Mouse (Mus musculus) heart, embryonic 13.5 days (tissue): ENCODE results near the gene Mier3. TPM values are rescaled to one million over a fixed set of nuclear protein-coding genes. Genes with fewer than 3 reads are reported as not detected.
A peak's percentile ranks its signal among the peaks of the same experiment; 100 is the strongest.
"Not testable (repeated sequence)": the region's sequence is repeated elsewhere in the genome, so short reads cannot be mapped to it uniquely, and the experiment has no call there.

Experiments used
- ATAC-seq: fragments of 200-750 bp; cut with Nextera tagmentation; 2 replicates; pipeline ENCODE4 v1.8.0; 2017; ENCODE audit warnings: moderate TSS enrichment; ENCODE audit not compliant: insufficient number of reproducible peaks, low FRiP score, low TSS enrichment; ENCODE audit errors: extremely low read depth
- H3K27ac ChIP-seq: fragments of 300-500 bp; sonication (generic); replicated peaks from 2 replicates; pipeline ENCODE4 v1.5.1; 2015; ENCODE audit warnings: moderate library complexity, mild to moderate bottlenecking, inconsistent platforms
- H3K27me3 ChIP-seq: fragments of 300-500 bp; sonication (generic); replicated peaks from 2 replicates; pipeline ENCODE4 v1.6.1; 2015; ENCODE audit warnings: mild to moderate bottlenecking, inconsistent platforms
- H3K36me3 ChIP-seq: fragments of 300-500 bp; sonication (generic); 2 replicates; pipeline ENCODE4 v1.6.1; 2015; ENCODE audit warnings: mild to moderate bottlenecking, inconsistent platforms
- H3K4me1 ChIP-seq: fragments of 300-500 bp; sonication (generic); 2 replicates; pipeline ENCODE4 v1.6.1; 2015; ENCODE audit warnings: inconsistent platforms
- H3K4me2 ChIP-seq: fragments of 300-500 bp; sonication (generic); 2 replicates; pipeline ENCODE4 v1.6.1; 2015; ENCODE audit warnings: inconsistent platforms, mild to moderate bottlenecking, moderate library complexity
- H3K4me3 ChIP-seq: fragments of 300-500 bp; sonication (generic); 2 replicates; pipeline ENCODE4 v1.5.1; 2015; ENCODE audit warnings: moderate library complexity, mild to moderate bottlenecking, inconsistent platforms
- H3K9ac ChIP-seq: fragments of 300-500 bp; sonication (generic); 2 replicates; pipeline ENCODE4 v1.6.1; 2015; ENCODE audit warnings: inconsistent platforms, mild to moderate bottlenecking, moderate library complexity
- H3K9me3 ChIP-seq: fragments of 300-500 bp; sonication (generic); 2 replicates; pipeline ENCODE4 v1.6.1; 2016; ENCODE audit warnings: inconsistent platforms
- WGBS: fragments of 180-500 bp; shearing (Covaris S2); methylation state at CpG from one replicate; pipeline ENCODE4 v1.1.7; 2015; ENCODE audit warnings: mixed read lengths; 5-methylcytosine and 5-hydroxymethylcytosine counted together
- polyA plus RNA-seq: library from polyadenylated mRNA; unstranded; fragments of >200 nt; fragmentation: Nextera tagmentation; extraction: Ambion mirVana; gene quantifications from 2 replicates; pipeline ENCODE4 v1.2.1, GENCODE M21; 2015

The Mier3 gene
- polyA plus RNA-seq, 1 experiment from 2014 or later, result 13.7 TPM

DNA sequence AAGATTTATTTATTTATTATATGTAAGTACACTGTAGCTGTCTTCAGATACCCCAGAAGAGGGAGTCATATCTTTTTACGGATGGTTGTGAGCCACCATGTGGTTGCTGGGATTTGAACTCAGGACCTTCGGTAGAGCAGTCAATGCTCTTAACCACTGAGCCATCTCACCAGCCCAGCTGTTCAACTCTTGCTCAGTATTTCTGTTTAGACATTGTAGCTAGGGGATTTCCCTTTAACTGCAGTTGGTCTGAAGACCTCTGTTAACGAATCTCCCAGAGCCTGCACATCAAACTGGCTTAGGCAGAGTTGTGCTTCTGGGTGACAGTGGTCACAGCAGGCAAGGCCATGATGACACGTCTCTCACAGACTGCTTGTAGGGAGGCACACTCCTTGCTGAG is 23.2 kb downstream of the Mier3 start:
- H3K4me2 ChIP-seq, H3K4me1 ChIP-seq, H3K9ac ChIP-seq, H3K27me3 ChIP-seq, H3K4me3 ChIP-seq, H3K9me3 ChIP-seq, ATAC-seq, H3K27ac ChIP-seq: not testable (repeated sequence)
- 88% methylated on average over 4 of the region's 4 CpGs for WGBS
- peaks cover 80% of the 10 kb centered on the region for H3K36me3 ChIP-seq

DNA sequence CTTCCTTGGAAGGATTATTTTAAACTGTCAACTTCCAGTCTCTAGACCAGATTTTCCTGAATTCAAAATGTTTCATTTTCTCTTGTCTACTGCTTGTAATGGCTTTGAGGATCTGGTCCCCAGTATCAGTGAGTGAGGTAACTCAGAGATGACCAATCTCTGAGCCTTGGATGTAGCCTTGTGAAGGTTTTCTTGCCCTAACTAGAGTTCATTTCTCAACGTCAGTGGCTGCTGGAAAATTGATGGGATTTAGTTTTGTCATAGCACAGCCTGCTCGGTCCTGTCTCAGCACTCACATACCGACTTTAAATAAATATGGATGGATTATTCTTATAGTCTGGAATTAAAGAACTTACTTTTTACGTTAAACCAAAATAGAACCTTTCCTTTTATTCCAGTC is 29.8 kb downstream of the Mier3 start:
- no peaks in the 10 kb centered on the region for H3K9me3 ChIP-seq
- 85% methylated on average over 4 of the region's 4 CpGs for WGBS
- H3K27me3 ChIP-seq, result no peaks in the 10 kb centered on the region
- H3K36me3 ChIP-seq, result peaks cover 97% of the 10 kb centered on the region
- no peak overlapping the region for H3K27ac ChIP-seq
- H3K9ac ChIP-seq, result no peak overlapping the region
- no peak overlapping the region for H3K4me3 ChIP-seq
- ATAC-seq, result no peak
- no peaks in the 10 kb centered on the region for H3K4me1 ChIP-seq
- no peak overlapping the region for H3K4me2 ChIP-seq

DNA sequence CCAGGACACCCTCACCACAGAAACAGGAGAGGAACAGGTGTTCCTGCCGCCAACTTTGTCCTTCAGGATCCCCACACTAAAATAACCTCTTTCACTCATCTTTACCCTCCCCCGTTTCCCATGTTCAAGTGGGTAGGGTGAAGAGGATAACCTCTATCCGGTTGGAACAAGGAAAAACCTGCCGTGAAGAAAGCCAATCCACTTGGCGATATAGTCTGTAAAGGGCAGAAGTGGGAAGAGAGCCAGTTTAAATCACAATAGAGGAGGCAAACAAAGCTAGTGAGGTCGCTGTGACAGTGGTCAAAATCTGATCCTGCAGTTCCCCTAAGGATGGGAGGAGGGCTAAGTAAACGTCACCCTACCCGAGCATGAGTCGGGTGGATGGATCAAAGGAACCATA is 38.9 kb downstream of the Mier3 start:
- no peak for ATAC-seq
- H3K4me3 ChIP-seq, result no peak overlapping the region
- H3K36me3 ChIP-seq, result peaks cover 40% of the 10 kb centered on the region
- no peaks in the 10 kb centered on the region for H3K27me3 ChIP-seq
- 57% methylated on average over 9 of the region's 9 CpGs for WGBS
- H3K9ac ChIP-seq, result no peak overlapping the region
- no peak overlapping the region for H3K4me2 ChIP-seq
- H3K4me1 ChIP-seq, result 0 out of 2 replicates have a peak, but pooled peaks cover 7% of the 10 kb centered on the region
- H3K9me3 ChIP-seq, result no peaks in the 10 kb centered on the region
- H3K27ac ChIP-seq, result no peak overlapping the region

DNA sequence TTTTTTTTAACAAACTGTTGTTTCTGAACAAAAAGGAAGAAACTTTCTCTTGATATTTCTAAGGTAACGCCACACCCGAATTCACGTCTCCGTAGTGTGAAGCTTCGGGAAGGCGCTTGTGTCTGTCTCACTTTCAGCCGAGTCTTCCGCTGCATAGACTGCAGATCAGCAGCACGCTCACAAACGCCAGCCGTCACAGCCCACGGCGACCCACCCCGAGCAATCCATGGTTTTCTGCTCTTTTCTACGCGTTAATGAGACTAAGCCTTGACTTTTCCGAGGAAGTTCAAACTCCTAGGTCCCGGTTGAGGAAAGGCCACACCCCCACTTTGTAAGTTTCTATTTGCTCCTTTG is 44.0 kb downstream of the Mier3 start:
- peak overlapping the region; percentile 90 for H3K4me2 ChIP-seq
- peaks cover 12% of the 10 kb centered on the region; the same call in 1 of the 2 replicates for H3K4me1 ChIP-seq
- no peaks in the 10 kb centered on the region for H3K27me3 ChIP-seq
- peaks cover under 1% of the 10 kb centered on the region; the same call in 1 of the 2 replicates for H3K36me3 ChIP-seq
- ATAC-seq, result no peak
- H3K9ac ChIP-seq, result peak overlapping the region; percentile 80
- H3K4me3 ChIP-seq, result peak overlapping the region; percentile 63
- under 1% methylated on average over 18 of the region's 18 CpGs for WGBS
- H3K9me3 ChIP-seq, result peaks cover 14% of the 10 kb centered on the region
- peak overlapping the region; percentile 69 for H3K27ac ChIP-seq

DNA sequence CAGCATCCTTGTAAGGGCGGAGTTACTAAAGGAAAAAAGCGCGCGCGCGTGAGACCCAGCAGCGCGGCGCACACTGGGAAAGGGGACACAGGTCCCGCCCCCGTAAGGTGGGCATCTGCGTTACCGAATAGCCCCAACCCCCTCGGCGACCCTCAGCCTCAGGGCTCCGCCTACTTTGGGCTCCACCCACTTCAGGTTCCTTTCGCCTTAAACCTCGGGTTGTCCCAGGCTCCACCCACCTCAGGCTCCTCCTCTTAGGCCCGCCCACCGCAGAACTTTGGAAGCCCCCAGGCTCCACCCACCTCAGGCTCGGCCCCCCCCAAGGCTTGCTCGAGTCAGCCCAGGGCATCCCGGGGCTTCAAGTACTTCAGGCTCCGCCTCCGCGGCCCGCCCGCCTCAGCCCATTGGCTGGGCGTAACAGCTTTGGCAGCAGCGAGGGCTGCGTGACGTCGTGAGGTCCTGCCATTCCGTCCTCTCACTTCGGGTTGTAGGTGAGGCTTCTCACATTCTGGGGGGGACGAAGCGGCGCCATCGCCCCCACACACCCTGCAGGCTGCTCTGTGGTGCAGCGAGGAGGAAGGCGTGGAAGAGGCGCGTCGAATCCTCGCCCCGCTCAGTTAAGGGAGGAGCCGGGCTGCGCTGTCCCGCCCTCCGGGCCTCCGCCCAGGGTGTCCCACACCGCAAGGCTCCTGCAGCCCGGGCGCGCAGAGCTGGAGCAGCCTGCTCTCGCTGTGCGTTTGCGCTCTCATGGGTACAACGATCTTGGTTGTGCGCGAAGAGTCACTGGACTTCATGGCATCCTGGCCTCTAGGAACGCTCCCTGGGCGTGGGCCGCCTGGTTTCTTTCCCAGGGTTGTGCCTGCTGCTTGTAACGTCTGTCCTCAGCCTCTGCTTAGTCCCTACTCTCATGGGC is 44.6 kb downstream of the Mier3 start:
- Histone ChIP-seq H3K4me2 (peak overlapping the region; percentile 90), H3K27ac (peak overlapping the region; percentile 90), H3K4me1 (peaks cover 12% of the 10 kb centered on the region; the same call in 1 of the 2 replicates), H3K9me3 (peaks cover 14% of the 10 kb centered on the region), H3K36me3 (no peaks in the 10 kb centered on the region; the same call in 1 of the 2 replicates), H3K9ac (peak overlapping the region; percentile 83), H3K27me3 (no peaks in the 10 kb centered on the region), H3K4me3 (peak overlapping the region; percentile 63)
- WGBS, result under 1% methylated on average over 65 of the region's 65 CpGs
- peak; percentile 99 for ATAC-seq

DNA sequence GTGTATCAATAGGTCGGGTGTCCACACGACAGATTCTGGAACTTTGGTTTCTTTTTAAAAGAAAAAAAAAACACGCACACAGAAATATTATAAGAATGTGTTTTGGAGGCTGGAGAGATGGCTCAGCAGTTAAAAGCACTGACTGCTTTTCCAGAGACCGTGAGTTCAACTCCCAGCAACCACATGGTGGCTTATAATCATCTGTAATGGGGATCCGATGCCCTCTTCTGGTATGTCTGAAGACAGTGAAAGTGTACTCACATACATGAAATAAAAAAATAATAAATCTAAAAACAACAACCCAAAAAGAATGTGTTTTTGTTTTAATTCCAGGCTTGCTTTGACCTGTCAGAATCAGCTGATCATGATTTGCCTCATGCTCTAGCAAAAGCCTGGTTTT is 46.1 kb downstream of the Mier3 start:
- H3K36me3 ChIP-seq, result no peaks in the 10 kb centered on the region; the same call in 1 of the 2 replicates
- ATAC-seq, result no peak
- no peak overlapping the region for H3K4me2 ChIP-seq
- no peaks in the 10 kb centered on the region for H3K27me3 ChIP-seq
- H3K9me3 ChIP-seq, result peaks cover 14% of the 10 kb centered on the region
- WGBS, result 91% methylated on average over 5 of the region's 5 CpGs
- H3K4me3 ChIP-seq, result no peak overlapping the region
- H3K27ac ChIP-seq, result no peak overlapping the region
- H3K4me1 ChIP-seq, result peaks cover 12% of the 10 kb centered on the region; the same call in 1 of the 2 replicates
- no peak overlapping the region for H3K9ac ChIP-seq

DNA sequence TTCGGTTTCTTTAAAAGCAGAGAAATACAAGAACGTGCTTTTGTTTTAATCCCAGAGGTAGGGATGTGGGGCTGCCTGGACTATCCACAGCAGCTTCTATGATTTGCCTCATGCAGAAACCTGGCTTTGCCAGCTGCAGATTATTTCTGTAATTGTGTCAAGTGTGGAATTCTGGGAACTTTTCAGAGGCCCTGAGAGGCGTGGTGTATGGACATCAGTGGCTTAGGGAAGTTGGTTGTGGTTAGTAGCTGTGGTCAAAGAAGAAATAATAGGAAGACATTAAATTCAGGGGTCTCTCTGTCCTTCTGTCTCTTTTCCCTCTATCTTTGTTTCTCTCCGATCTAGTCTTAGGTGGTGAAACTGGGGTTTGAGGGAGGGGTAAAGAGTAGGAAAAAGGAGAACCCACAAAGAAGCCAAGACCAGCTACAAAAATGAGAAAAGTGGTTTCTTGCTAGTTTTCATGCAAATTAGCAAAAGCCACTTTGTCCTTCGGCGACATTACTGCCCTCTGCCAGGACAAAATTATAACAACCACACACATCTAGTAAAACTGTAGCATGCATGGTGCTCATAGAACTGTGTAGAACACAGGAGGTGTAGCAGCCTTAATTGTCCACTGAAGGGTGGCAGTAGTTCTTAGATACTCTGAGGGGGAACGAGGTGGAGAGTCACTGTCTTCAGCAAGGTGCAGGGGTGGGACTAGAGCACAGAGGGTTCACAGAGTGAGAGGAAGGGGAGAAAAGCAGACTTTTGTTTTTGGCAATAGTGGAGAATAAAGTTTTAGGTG is 60.6 kb downstream of the Mier3 start:
- no peak for ATAC-seq
- 64% methylated on average over 7 of the region's 7 CpGs for WGBS
- H3K9ac ChIP-seq, result no peak overlapping the region

DNA sequence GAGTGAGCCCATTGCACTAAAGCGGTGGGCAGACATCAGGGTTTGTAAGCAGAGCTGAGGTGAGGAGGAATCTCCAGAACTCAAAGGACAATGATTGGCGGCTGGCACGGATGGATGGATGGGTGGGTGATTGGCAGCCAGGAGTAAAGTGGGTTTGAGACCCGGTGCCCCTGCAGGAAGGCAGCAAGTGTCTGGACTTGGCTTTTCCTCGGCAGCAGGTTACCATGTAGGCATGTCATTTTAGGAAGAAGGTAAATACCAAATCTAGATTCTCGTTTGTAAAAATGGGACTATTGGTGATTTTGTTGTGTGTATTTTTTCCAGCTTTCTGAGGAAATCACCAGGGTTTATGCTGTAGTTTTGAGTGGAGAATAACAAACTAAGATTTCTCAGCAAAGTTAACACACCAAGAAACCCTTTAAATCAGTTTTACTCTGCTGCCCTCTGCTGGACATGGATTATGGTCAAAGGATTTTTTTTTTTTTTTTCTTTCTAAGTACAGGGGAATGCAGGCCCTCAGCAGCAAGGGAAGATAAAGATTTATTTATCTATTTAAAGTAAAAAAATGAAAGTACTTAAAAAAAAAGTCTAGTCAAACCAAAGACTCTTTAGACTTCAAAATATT is 61.3 kb downstream of the Mier3 start:
- H3K9me3 ChIP-seq, result peaks cover 6% of the 10 kb centered on the region; the same call in 1 of the 2 replicates
- 53% methylated on average over 6 of the region's 6 CpGs for WGBS
- ATAC-seq, result no peak

More for the DNA sequence above, 60.6 kb downstream of the Mier3 start:
- Histone ChIP-seq H3K36me3 (no peaks in the 10 kb centered on the region), H3K27me3 (no peaks in the 10 kb centered on the region), H3K4me3 (no peak overlapping the region), H3K4me1 (0 out of 2 replicates have a peak, but pooled peaks cover 8% of the 10 kb centered on the region), H3K4me2 (no peak overlapping the region), H3K9me3 (peaks cover 6% of the 10 kb centered on the region; the same call in 1 of the 2 replicates), H3K27ac (no peak overlapping the region)

DNA sequence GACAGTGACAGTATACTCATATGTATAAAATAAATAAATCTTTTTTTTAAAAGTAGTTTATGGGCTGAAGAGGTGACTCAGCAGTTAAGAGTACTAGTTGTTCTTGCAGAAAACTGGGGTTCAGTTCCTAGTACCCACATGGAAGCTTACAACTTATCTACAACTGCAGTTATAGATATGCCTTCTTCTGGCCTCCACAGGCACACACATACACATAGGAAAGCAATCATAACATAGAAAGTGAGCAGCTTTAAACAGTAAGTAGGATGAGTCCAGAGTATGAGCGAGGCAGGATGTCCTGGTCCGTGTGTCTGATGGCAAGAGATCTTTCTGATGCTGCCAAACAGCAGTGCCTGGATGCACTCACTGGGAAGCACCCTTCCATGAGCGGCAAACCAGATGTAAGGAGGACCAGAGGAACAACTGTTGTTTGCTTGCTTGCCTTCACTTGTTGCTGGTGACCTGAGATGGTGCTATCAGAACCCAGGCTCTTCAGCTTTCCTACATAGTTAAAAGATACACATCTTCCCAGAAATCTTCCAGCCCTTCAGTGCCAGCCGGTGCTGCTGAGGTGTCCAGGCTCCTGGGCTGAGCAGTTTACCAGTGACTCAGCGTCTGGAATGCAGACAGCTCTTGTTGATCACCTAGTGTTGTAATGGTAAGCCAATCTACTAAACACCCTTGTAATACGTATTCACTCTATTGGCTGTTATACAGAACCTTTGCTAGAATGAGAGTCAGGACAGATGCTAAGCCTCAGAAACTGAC is 63.6 kb downstream of the Mier3 start:
- WGBS, result 59% methylated on average over 6 of the region's 6 CpGs
- ATAC-seq, result no peak

More for the DNA sequence above, 61.3 kb downstream of the Mier3 start:
- Histone ChIP-seq H3K27ac (no peak overlapping the region), H3K9ac (no peak overlapping the region), H3K4me3 (no peak overlapping the region), H3K36me3 (peaks cover 5% of the 10 kb centered on the region), H3K4me2 (no peak overlapping the region), H3K4me1 (0 out of 2 replicates have a peak, but pooled peaks cover 8% of the 10 kb centered on the region), H3K27me3 (no peaks in the 10 kb centered on the region)

DNA sequence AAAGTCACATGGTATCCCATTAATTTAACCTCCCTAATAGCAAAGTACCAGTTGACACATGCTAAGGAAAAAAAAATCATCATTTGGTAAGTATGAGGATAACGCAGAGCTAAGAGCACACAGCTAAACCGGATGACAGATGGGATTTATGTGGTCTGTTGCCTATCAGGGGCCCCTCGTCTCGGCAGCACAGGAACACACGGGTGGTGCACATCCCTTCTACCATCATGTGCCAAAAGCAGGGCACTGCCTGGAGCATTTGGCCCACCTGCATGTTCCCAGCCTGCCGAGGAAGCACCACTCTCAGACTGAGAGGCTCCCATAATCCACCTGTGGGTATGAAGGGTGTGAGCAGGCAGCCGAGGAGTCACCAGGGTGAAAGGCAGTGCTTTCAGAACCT is 64.4 kb downstream of the Mier3 start:
- WGBS, result 78% methylated on average over 7 of the region's 7 CpGs
- no peak overlapping the region for H3K9ac ChIP-seq
- 0 out of 2 replicates have a peak, but pooled peaks cover 8% of the 10 kb centered on the region for H3K4me1 ChIP-seq
- H3K4me3 ChIP-seq, result no peak overlapping the region
- no peak for ATAC-seq
- peaks cover 33% of the 10 kb centered on the region for H3K36me3 ChIP-seq
- H3K27me3 ChIP-seq, result no peaks in the 10 kb centered on the region
- no peaks in the 10 kb centered on the region for H3K9me3 ChIP-seq
- no peak overlapping the region for H3K4me2 ChIP-seq
- no peak overlapping the region for H3K27ac ChIP-seq

More for the DNA sequence above, 63.6 kb downstream of the Mier3 start:
- H3K4me2 ChIP-seq, result no peak overlapping the region
- H3K9ac ChIP-seq, result no peak overlapping the region
- H3K4me3 ChIP-seq, result no peak overlapping the region
- H3K27me3 ChIP-seq, result no peaks in the 10 kb centered on the region
- 0 out of 2 replicates have a peak, but pooled peaks cover 8% of the 10 kb centered on the region for H3K4me1 ChIP-seq
- H3K9me3 ChIP-seq, result no peaks in the 10 kb centered on the region
- no peak overlapping the region for H3K27ac ChIP-seq
- peaks cover 25% of the 10 kb centered on the region for H3K36me3 ChIP-seq
